Mouse (Mus musculus) cerebellum, adult (tissue): Measurements from ENCODE around the gene Ifih1.

Source experiments
- ATAC-seq: cut with Nextera tagmentation; 2 replicates; pipeline ENCODE4 v1.9.2; 2017; ENCODE audit warnings: mild to moderate bottlenecking, moderate library complexity, mixed read lengths; ENCODE audit not compliant: insufficient number of reproducible peaks, low FRiP score, low TSS enrichment

The Ifih1 gene

GRCm38 (mm10) chr2:62643405-62644305 lies 2.4 kb downstream of the Ifih1 start:
- ATAC-seq = no peak; the same call in 1 of the 2 replicates

GRCm38 (mm10) chr2:62639869-62640268 lies 6.2 kb downstream of the Ifih1 start:
- ATAC-seq = no peak

DNA sequence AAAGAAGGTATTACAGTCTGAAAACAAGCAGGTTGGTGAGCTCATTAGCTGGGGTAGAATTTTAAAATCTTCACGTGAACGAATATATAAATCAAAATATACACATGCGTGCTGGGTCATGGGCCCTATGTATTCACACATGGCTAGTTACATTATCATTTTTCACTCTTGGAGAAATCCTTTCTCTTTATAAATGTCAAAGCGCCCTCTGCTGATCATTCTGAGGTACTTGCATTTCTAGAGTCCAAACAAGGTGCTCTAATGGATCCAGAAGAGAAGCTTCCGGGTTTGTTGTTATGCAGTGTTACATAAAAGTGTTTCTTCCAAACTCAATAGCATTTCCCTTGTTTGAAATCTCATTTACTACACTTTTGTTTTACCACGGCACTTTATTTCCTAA lies 15.6 kb downstream of the Ifih1 start:
- ATAC-seq = 0 out of 2 replicates have a peak, but pooled peaks have one; percentile 33

DNA sequence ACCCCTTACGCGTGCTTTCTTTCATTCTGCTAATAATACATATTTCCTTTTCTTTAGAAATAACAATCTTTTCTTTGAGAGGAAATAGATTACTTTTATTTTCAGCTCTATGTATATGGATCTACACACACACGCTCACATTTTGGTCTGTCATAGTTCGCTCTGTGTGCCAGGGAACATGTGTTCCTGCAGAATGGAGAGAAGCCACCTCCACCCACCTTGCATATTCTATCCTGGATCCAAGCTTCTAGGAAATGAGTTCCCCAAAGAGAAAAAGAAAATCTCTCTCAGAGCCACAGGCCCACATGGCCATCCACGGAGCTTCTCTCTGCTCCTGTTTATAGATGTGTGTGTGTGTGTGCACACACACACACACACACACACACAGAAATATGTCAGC lies 17.7 kb downstream of the Ifih1 start:
- no peak for ATAC-seq

DNA sequence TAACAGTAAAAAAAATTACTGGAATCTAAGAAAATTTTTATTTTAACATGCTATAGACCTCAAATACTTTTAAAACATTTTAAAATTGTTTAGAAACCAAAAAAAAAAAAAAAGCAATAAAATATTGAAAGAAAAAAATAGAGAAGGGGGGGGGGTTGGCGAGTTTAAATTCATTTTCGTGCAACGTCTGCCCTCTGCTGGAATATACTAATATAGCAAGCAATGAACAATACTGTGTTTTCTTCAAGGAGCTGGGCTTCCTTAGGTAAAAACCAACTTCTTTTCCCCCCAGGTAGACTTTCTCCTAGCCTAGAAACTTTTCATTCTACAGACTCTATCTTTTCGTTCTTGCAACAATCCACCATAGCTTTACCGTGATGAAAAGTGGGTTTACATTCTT lies 18.3 kb downstream of the Ifih1 start:
- ATAC-seq = 0 out of 2 replicates have a peak, but pooled peaks have one; percentile 15

GRCm38 (mm10) chr2:62623024-62623441 lies 23.0 kb downstream of the Ifih1 start:
- ATAC-seq = no peak

- ATAC-seq = no peak
Measured at GRCm38 (mm10) chr2:62619679-62620078, 26.4 kb downstream of the Ifih1 start.

GRCm38 (mm10) chr2:62618934-62619341 lies 27.1 kb downstream of the Ifih1 start:
- ATAC-seq = no peak

GRCm38 (mm10) chr2:62613133-62613532 lies 32.9 kb downstream of the Ifih1 start:
- no peak for ATAC-seq

- ATAC-seq = no peak
Measured at GRCm38 (mm10) chr2:62606205-62606604, 39.9 kb downstream of the Ifih1 start.

DNA sequence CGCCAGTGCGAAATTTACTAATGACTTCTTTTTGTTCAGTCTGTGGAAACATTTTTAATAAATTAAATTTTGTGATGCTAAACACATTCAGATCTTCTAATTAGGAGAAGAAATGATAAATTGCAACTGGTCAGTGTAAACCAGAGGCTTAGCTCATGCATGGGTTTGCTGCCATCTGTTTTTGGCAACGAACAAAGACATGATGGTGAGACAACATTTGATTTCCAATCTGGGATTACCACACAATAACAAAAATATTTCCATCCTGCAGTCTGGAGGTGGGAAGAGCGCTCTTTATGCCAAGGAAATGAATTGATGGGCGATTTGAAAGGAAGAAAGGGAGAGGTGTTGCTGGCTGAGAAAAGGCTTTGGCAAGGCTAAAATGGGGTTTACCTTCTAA lies 42.5 kb downstream of the Ifih1 start:
- ATAC-seq = no peak

- no peak for ATAC-seq
Measured at GRCm38 (mm10) chr2:62596586-62596985, 49.5 kb downstream of the Ifih1 start.

DNA sequence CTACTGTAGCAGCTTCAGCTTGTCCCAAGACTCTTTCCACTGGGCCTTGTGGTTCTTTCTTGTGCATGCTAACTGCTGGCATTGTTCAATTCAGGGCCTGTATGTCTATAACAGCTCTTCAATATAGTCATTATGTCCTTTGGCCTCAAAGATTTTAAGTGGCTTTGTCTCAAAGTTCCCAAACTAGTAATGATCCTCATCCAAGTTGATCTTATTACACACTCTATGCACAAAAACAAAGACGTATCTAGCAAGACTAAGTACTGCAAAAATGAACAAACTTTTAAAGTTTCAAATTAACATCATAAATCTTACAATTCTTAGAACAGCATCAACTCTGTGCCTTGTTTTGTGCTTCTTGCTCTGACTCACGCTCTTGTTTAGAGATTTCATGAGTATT lies 51.6 kb downstream of the Ifih1 start:
- no peak for ATAC-seq

- no peak for ATAC-seq
Measured at GRCm38 (mm10) chr2:62591555-62591954, 54.5 kb downstream of the Ifih1 start.

DNA sequence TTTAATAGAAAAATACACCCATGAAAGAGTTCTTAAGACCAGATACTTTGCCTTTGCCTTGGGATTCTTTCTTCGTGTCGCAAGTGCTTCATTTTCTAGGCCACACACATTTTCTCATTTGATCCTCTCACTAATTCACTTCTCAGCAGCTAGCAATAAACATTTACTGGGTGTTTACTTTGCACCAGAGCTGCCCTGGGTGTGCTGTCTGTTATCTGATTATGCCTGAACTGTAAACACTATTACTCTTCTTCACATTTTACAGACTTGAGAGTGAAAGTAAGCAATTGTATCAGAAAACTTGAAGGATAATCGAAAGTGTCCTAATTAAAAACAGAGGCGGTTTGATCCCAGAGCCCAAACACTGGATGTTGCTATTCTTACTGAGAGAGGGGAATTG lies 56.7 kb downstream of the Ifih1 start:
- no peak for ATAC-seq

- no peak for ATAC-seq
Measured at GRCm38 (mm10) chr2:62585769-62586168, 60.3 kb downstream of the Ifih1 start.

GRCm38 (mm10) chr2:62574962-62575361 lies 71.1 kb downstream of the Ifih1 start:
- no peak for ATAC-seq

- no peak for ATAC-seq
Measured at GRCm38 (mm10) chr2:62574250-62574649, 71.8 kb downstream of the Ifih1 start.

GRCm38 (mm10) chr2:62573753-62574159 lies 72.3 kb downstream of the Ifih1 start, which contains the start of gene Fap:
Gene Fap, minus strand, starts transcription at chr2:62574075.
- no peak for ATAC-seq

DNA sequence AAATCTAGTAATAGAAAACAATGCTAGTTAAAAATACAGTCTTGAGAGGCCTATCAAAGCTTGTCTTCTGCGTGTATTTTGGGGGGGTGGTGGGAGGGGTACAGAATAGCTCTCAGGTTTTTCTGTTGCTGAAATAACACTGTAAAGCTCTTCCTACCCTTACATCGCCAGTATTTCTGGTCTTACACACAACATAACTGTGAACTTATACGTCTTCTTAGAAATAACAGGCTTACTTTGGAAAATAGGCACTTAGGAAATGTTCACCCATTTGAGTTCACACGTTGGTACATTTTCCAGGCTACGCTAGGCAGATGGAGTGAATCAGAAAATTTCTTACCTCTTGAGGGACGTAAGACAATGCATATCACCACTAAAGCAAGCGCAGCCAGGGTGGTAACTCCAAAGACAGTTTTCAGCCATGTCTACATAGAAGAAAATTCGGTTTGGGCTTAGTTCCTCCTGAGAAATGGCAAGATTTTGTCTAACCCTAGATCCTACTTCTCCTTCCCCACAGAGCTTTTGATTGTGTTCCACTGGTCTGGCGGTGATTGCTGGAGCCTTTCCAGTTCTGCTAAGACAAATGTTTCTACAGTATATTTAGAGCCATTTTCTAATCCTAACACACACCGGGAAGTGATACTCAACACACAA lies 72.8 kb downstream of the Ifih1 start:
- ATAC-seq = no peak

- ATAC-seq = no peak
Measured at GRCm38 (mm10) chr2:62564687-62565086, 81.4 kb downstream of the Ifih1 start.
